Mouse (Mus musculus) embryonic fibroblast, embryonic 13.5 days (primary cell): ENCODE data around the gene Cep19.
"Not testable (repeated sequence)": the region's sequence is repeated elsewhere in the genome, so short reads cannot be mapped to it uniquely, and the experiment has no call there.

Experiments used
- CTCF ChIP-seq: IDR thresholded peaks from 2 replicates; pipeline ENCODE4 v1.5.1; 2011; ENCODE audit warnings: mild to moderate bottlenecking, control low read depth, low read length, moderate library complexity, borderline replicate concordance; ENCODE audit not compliant: insufficient read depth
- POLR2A ChIP-seq: IDR thresholded peaks from 2 replicates; pipeline ENCODE4 v1.6.1; 2011; ENCODE audit warnings: low read depth, mild to moderate bottlenecking, control low read depth, low read length, moderate library complexity

- TF ChIP-seq CTCF, POLR2A: not testable (repeated sequence)
These were observed 1.8 kb upstream of the Cep19 start for GRCm38 (mm10) chr16:32097757-32098156.
